Mouse (Mus musculus): ENCODE results near the gene Bpifb2.
A peak's percentile ranks its signal among the peaks of the same experiment; 100 is the strongest.

Gene Bpifb2

GRCm38 (mm10) chr2:153933311-153933710 lies 58.5 kb downstream of the Bpifb2 start:
- no peak for DNase-seq

GRCm38 (mm10) chr2:153935348-153935747 lies 60.5 kb downstream of the Bpifb2 start:
- no peak for DNase-seq

- no peak for DNase-seq
These were observed 63.0 kb downstream of the Bpifb2 start, which contains the start of gene Bpifb4 for GRCm38 (mm10) chr2:153937843-153938242. TSS of gene Bpifb4 (plus strand) at chr2:153938212.

- DNase-seq, result peak; percentile 72 to 75
These were observed 68.7 kb downstream of the Bpifb2 start for GRCm38 (mm10) chr2:153943537-153943936.

- DNase-seq, result no peak
These were observed 69.7 kb downstream of the Bpifb2 start for GRCm38 (mm10) chr2:153944567-153944966.
